Mouse (Mus musculus): ENCODE measurements around the gene H2-D1. TPM values are rescaled to one million over a fixed set of nuclear protein-coding genes. Genes with fewer than 3 reads are reported as not detected.
"Not testable (repeated sequence)": the region's sequence is repeated elsewhere in the genome, so short reads cannot be mapped to it uniquely, and the experiment has no call there.

H2-D1 gene
- polyA plus RNA-seq, 1 experiment from 2014 or later = 118 TPM

DNA sequence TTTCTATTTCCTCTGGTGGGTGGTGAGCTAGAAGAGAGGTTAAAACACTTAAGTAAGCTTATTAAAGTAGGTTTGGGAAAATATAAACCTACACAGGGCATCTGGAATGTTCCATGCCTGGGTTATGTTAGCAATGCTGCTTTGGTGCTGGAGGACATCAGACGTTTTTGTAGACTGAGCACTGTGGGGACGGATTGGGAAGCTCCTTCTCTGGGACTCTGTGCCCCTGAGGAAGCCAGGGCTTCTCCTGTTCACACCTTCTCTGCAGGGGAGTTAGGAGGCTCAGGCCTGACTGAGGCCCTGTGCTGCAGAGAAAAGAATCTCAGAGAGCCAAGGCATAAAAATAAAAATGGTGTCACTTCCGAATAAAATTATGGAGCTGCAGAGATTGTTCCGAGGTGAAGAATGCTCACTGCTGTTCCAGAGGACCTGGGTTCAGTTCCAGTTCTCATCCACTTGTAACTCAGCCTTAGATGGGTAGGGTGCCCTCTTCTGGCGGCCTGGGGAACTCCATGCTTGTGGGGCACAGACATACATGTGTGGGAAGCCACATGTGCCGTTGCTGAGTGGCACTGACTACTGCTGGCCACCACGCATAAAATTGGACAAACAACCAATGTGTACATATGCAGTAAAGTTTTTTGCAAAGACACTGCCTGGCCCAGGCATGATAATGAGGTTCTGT, 37.9 kb downstream of the H2-D1 start:
- ATAC-seq (ENCODE audit: low FRiP score, low read depth); H3K4me1 ChIP-seq (replicated peaks); H3K9me3 ChIP-seq; H3K9ac ChIP-seq; H3K27me3 ChIP-seq; H3K4me3 ChIP-seq; H3K36me3 ChIP-seq; H3K4me2 ChIP-seq; H3K27ac ChIP-seq (replicated peaks): not testable (repeated sequence)
- WGBS = 91% methylated on average over 7 of the region's 7 CpGs

DNA sequence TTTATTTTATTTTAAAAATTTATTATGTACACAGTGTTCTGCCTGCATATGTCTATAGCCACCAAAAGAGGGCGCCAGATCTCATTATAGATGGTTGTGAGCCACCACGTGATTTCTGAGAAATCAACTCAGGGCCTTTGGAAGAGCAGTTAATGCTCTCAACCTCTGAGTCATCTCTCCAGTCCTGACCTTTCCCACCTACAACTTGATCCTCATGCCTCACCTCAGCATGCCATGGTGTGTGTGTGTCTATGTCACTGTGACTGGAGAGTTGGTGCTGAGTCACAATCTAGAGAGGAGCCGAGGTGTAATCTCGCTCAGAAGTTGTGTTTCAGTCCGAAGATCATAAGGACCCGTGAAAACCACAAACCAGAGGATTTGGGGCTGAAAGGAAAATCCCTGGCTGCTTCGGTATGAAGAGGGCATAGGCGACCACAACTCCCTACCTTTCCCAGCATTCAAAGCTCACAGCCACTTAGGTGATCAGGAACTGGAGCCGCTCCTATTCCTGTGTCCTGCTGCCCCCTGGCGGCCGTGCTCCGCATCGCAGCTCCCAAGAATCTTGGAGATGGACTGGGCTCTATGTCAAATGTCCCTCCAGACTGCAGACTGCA, 39.2 kb downstream of the H2-D1 start:
- Histone ChIP-seq H3K27me3 (no peaks in the 10 kb centered on the region), H3K9me3 (no peaks in the 10 kb centered on the region), H3K27ac (replicated peaks) (no peak overlapping the region), H3K36me3 (no peaks in the 10 kb centered on the region), H3K4me1 (replicated peaks) (no peaks in the 10 kb centered on the region), H3K9ac (no peak overlapping the region), H3K4me3 (no peak overlapping the region), H3K4me2 (no peak overlapping the region)
- 27% methylated on average over 13 of the region's 13 CpGs for WGBS
- 0 out of 2 replicates have a peak, but pooled peaks have one; percentile 48 for ATAC-seq (ENCODE audit: low FRiP score, low read depth)

DNA sequence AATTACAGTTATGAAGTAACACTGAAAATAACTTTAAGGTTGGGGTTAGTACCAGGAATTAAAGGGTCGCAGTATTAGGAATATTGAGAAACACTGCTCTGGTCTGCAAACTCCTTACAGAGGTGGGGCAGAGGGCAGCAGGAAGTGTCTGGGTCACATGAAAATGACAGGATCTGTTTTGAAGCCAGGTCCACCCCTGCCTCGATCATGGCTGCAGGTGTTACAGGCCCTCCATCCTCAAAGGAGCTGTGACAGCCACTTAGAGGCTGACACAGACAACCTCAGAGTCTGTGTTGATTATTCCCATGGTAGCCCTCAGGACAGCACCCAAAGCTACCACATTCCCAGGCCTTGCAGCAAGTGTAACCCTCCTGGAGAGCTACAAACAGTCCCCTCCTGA, 40.7 kb downstream of the H2-D1 start:
- H3K4me2 ChIP-seq = no peak overlapping the region
- 89% methylated on average over 2 of the region's 2 CpGs for WGBS
- H3K9ac ChIP-seq = no peak overlapping the region
- H3K9me3 ChIP-seq = no peaks in the 10 kb centered on the region
- H3K27me3 ChIP-seq = no peaks in the 10 kb centered on the region
- H3K36me3 ChIP-seq = no peaks in the 10 kb centered on the region
- H3K4me1 ChIP-seq (replicated peaks) = no peaks in the 10 kb centered on the region
- ATAC-seq (ENCODE audit: low FRiP score, low read depth) = no peak
- no peak overlapping the region for H3K4me3 ChIP-seq
- H3K27ac ChIP-seq (replicated peaks) = no peak overlapping the region

DNA sequence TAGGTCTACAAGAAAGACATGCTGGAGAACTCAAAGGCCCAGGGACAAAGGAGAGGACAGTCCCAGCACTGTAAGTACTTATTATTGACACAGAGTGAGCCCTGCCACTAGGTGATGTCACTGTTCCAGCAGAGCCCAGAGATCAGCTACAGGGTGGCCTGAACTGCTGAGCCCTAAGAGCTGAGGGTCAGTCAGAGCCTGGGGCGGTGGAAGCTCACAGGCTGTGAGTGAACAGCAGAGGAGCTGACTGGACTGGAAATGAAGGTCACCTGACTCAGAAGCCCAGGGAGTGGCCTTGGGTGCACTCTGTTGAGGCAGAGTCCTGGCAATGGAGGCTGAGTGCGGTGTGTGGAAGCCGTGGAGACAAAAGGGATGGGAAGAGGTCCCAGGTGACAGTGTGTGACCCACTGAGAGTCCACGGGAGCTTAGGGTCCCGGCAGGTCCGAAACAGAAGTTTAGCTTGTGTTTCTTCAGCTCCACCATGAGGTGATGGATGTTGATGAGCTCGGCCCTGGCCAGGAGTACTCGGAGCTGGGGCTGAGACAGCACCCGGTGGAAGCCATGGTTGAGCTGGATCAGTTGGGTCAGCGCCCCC, 41.3 kb downstream of the H2-D1 start:
- 88% methylated on average over 10 of the region's 10 CpGs for WGBS

DNA sequence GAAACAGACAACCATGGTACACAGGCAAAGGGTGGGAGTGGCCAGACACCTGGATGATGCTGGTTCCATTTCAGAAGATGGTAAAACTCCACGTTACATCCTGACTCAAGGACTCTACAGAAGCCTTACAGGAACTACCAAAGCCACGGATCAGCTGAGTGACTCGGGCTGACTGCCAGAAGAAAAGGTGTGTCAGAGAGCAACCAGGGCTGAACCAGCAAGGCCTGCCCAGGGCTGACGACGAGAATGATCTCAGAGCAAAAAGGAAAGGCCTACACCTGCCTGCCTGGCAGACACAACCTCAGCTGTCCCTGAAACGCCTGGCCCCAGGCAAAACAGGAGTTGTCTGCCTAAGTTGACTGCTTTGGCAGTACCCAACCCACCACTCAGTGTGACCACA, 41.9 kb downstream of the H2-D1 start:
- Histone ChIP-seq H3K27me3 (0 out of 2 replicates have a peak, but pooled peaks cover 4% of the 10 kb centered on the region), H3K36me3 (no peaks in the 10 kb centered on the region), H3K4me1 (replicated peaks) (no peaks in the 10 kb centered on the region), H3K9me3 (no peaks in the 10 kb centered on the region), H3K4me2 (no peak overlapping the region), H3K9ac (no peak overlapping the region), H3K27ac (replicated peaks) (no peak overlapping the region), H3K4me3 (no peak overlapping the region)
- ATAC-seq (ENCODE audit: low FRiP score, low read depth) = no peak
- 77% methylated on average over 6 of the region's 6 CpGs for WGBS

More for the DNA sequence above, 41.3 kb downstream of the H2-D1 start:
- Histone ChIP-seq H3K27ac (replicated peaks) (no peak overlapping the region), H3K36me3 (no peaks in the 10 kb centered on the region), H3K4me1 (replicated peaks) (no peaks in the 10 kb centered on the region), H3K27me3 (no peaks in the 10 kb centered on the region), H3K4me3 (no peak overlapping the region), H3K9me3 (no peaks in the 10 kb centered on the region), H3K4me2 (no peak overlapping the region), H3K9ac (no peak overlapping the region)
- no peak for ATAC-seq (ENCODE audit: low FRiP score, low read depth)

DNA sequence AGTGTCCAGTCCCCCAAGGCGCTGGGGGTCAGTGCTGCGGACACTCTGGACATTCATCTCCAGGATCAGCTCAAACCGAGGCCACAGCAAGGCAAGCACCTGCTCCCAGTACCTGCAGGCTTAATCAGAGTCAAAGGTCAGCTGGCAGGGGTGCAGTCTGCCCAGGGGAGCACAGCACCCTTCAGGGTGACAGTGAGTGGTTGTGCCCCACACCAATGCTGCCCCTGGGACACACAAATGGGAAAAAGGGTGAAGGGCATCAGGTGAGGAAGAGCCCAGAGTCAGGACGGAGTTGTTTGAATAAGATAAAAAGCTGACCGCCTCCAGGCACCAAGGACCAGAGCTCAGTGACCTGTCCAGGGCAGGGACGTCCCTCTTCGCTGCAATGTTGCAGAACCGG, 42.4 kb downstream of the H2-D1 start:
- H3K27ac ChIP-seq (replicated peaks); H3K4me3 ChIP-seq; ATAC-seq (ENCODE audit: low FRiP score, low read depth); H3K4me2 ChIP-seq; H3K36me3 ChIP-seq; H3K4me1 ChIP-seq (replicated peaks); H3K9ac ChIP-seq; H3K27me3 ChIP-seq; H3K9me3 ChIP-seq: not testable (repeated sequence)
- 89% methylated on average over 8 of the region's 8 CpGs for WGBS

Small RNAs within 50 kb of the gene (microRNA-seq; reads per million reads assigned to microRNA genes)
- gene Mir6975 (2.6 reads per million, percentile 9 among the genes with 10 or more reads in this experiment), gene Mir8094 (1.1 reads per million)

Other genes with a start within 250 kb of the H2-D1 start
- gene Vwa7, start 246.2 kb upstream of the H2-D1 start, polyA plus RNA-seq (2015; fragmentation: Nextera tagmentation; extraction: Ambion mirVana) = 0.14 TPM in 2 replicates
- gene Sapcd1, start 234.7 kb upstream of the H2-D1 start, polyA plus RNA-seq (2015; fragmentation: Nextera tagmentation; extraction: Ambion mirVana) = 1.6 and 2.3 TPM in 2 replicates
- gene Msh5, start 216.0 kb upstream of the H2-D1 start, polyA plus RNA-seq (2015; fragmentation: Nextera tagmentation; extraction: Ambion mirVana) = 1.6 and 3.4 TPM in 2 replicates
- 87.4 TPM in 2 replicates for gene Clic1, start 212.8 kb upstream of the H2-D1 start, polyA plus RNA-seq (2015; fragmentation: Nextera tagmentation; extraction: Ambion mirVana)
- 349 and 367 TPM in 2 replicates for gene Ddah2, start 203.7 kb upstream of the H2-D1 start, polyA plus RNA-seq (2015; fragmentation: Nextera tagmentation; extraction: Ambion mirVana)
- 0.18 TPM in 1 of 2 replicates, not detected in the other for gene Ly6g6c, start 197.3 kb upstream of the H2-D1 start, polyA plus RNA-seq (2015; fragmentation: Nextera tagmentation; extraction: Ambion mirVana)
- 0.22 and 0.25 TPM in 2 replicates for gene Mpig6b, start 196.5 kb upstream of the H2-D1 start, polyA plus RNA-seq (2015; fragmentation: Nextera tagmentation; extraction: Ambion mirVana)
- gene Ly6g6e, start 185.8 kb upstream of the H2-D1 start, polyA plus RNA-seq (2015; fragmentation: Nextera tagmentation; extraction: Ambion mirVana) = 0.43 and 0.53 TPM in 2 replicates
- 1.2 and 1.8 TPM in 2 replicates for gene Ly6g6d, start 184.7 kb upstream of the H2-D1 start, polyA plus RNA-seq (2015; fragmentation: Nextera tagmentation; extraction: Ambion mirVana)
- gene Ly6g6f, start 177.1 kb upstream of the H2-D1 start, polyA plus RNA-seq (2015; fragmentation: Nextera tagmentation; extraction: Ambion mirVana) = 0.24 TPM in 1 of 2 replicates, not detected in the other
- gene Abhd16a, start 173.5 kb upstream of the H2-D1 start, polyA plus RNA-seq (2015; fragmentation: Nextera tagmentation; extraction: Ambion mirVana) = 102 and 106 TPM in 2 replicates
- not detected in 2 replicates for gene Ly6g5c, start 154.5 kb upstream of the H2-D1 start, polyA plus RNA-seq (2015; fragmentation: Nextera tagmentation; extraction: Ambion mirVana)
- 1.1 and 1.2 TPM in 2 replicates for gene Ly6g5b, start 147.3 kb upstream of the H2-D1 start, polyA plus RNA-seq (2015; fragmentation: Nextera tagmentation; extraction: Ambion mirVana)
- 24.3 and 25.4 TPM in 2 replicates for gene Gpank1, start 141.3 kb upstream of the H2-D1 start, polyA plus RNA-seq (2015; fragmentation: Nextera tagmentation; extraction: Ambion mirVana)
- 308 and 311 TPM in 2 replicates for gene Csnk2b, start 140.7 kb upstream of the H2-D1 start, polyA plus RNA-seq (2015; fragmentation: Nextera tagmentation; extraction: Ambion mirVana)
- 9.3 and 10.8 TPM in 2 replicates for gene D17H6S53E, start 136.4 kb upstream of the H2-D1 start, polyA plus RNA-seq (2015; fragmentation: Nextera tagmentation; extraction: Ambion mirVana)
- 0.21 and 0.79 TPM in 2 replicates for gene Apom, start 130.7 kb upstream of the H2-D1 start, polyA plus RNA-seq (2015; fragmentation: Nextera tagmentation; extraction: Ambion mirVana)
- 70.0 and 75.7 TPM in 2 replicates for gene Bag6, start 127.6 kb upstream of the H2-D1 start, polyA plus RNA-seq (2015; fragmentation: Nextera tagmentation; extraction: Ambion mirVana)
- gene Prrc2a, start 97.8 kb upstream of the H2-D1 start, polyA plus RNA-seq (2015; fragmentation: Nextera tagmentation; extraction: Ambion mirVana) = 175 and 181 TPM in 2 replicates
- 7.4 and 9.6 TPM in 2 replicates for gene Aif1, start 86.7 kb upstream of the H2-D1 start, polyA plus RNA-seq (2015; fragmentation: Nextera tagmentation; extraction: Ambion mirVana)
- 5.6 and 13.9 TPM in 2 replicates for gene Lst1, start 74.3 kb upstream of the H2-D1 start, polyA plus RNA-seq (2015; fragmentation: Nextera tagmentation; extraction: Ambion mirVana)
- gene Ltb, start 68.3 kb upstream of the H2-D1 start, polyA plus RNA-seq (2015; fragmentation: Nextera tagmentation; extraction: Ambion mirVana) = 0.84 and 0.97 TPM in 2 replicates
- 0.13 TPM in 1 of 2 replicates, not detected in the other for gene Tnf, start 60.7 kb upstream of the H2-D1 start, polyA plus RNA-seq (2015; fragmentation: Nextera tagmentation; extraction: Ambion mirVana)
- 0.39 and 0.42 TPM in 2 replicates for gene Lta, start 57.4 kb upstream of the H2-D1 start, polyA plus RNA-seq (2015; fragmentation: Nextera tagmentation; extraction: Ambion mirVana)
- gene Gm16181, start 41.9 kb upstream of the H2-D1 start, polyA plus RNA-seq (2015; fragmentation: Nextera tagmentation; extraction: Ambion mirVana) = 0.43 and 0.55 TPM in 2 replicates
- gene Atp6v1g2, start 29.1 kb upstream of the H2-D1 start, polyA plus RNA-seq (2015; fragmentation: Nextera tagmentation; extraction: Ambion mirVana) = 99.1 and 110 TPM in 2 replicates
- gene Nfkbil1, start 26.9 kb upstream of the H2-D1 start, polyA plus RNA-seq (2015; fragmentation: Nextera tagmentation; extraction: Ambion mirVana) = 10.8 and 12.0 TPM in 2 replicates
- gene Ddx39b, start 21.0 kb upstream of the H2-D1 start, polyA plus RNA-seq (2015; fragmentation: Nextera tagmentation; extraction: Ambion mirVana) = 361 and 365 TPM in 2 replicates
- gene H2-Q1, start 57.7 kb downstream of the H2-D1 start, polyA plus RNA-seq (2015; fragmentation: Nextera tagmentation; extraction: Ambion mirVana) = 0.39 and 0.58 TPM in 2 replicates
- 2.5 and 3.1 TPM in 2 replicates for gene H2-Q2, start 79.5 kb downstream of the H2-D1 start, polyA plus RNA-seq (2015; fragmentation: Nextera tagmentation; extraction: Ambion mirVana)
- 1.0 and 1.7 TPM in 2 replicates for gene H2-Q4, start 116.9 kb downstream of the H2-D1 start, polyA plus RNA-seq (2015; fragmentation: Nextera tagmentation; extraction: Ambion mirVana)
- 0.60 and 1.5 TPM in 2 replicates for gene H2-Q6, start 162.1 kb downstream of the H2-D1 start, polyA plus RNA-seq (2015; fragmentation: Nextera tagmentation; extraction: Ambion mirVana)
- gene H2-Q7, start 176.4 kb downstream of the H2-D1 start, polyA plus RNA-seq (2015; fragmentation: Nextera tagmentation; extraction: Ambion mirVana) = 3.8 and 4.1 TPM in 2 replicates
- gene H2-Q10, start 207.4 kb downstream of the H2-D1 start, polyA plus RNA-seq (2015; fragmentation: Nextera tagmentation; extraction: Ambion mirVana) = 0.38 and 0.78 TPM in 2 replicates
- not detected in 2 replicates for gene Pou5f1, start 243.3 kb downstream of the H2-D1 start, polyA plus RNA-seq (2015; fragmentation: Nextera tagmentation; extraction: Ambion mirVana)

All from hindbrain, embryonic 15.5 days (tissue).